Mouse (Mus musculus) ES-E14 (cell line): ENCODE data around the gene Cox6a1.

Experiments
- HCFC1 ChIP-seq: IDR thresholded peaks from 2 replicates; pipeline ENCODE4 v1.6.1; 2012; ENCODE audit warnings: low read length, inconsistent platforms, borderline replicate concordance; ENCODE audit not compliant: insufficient read depth
- MAFK ChIP-seq: IDR thresholded peaks from 2 replicates; pipeline ENCODE4 v1.6.1; 2014; ENCODE audit warnings: mild to moderate bottlenecking, low read depth, low read length, inconsistent platforms; ENCODE audit not compliant: insufficient read depth
- ZNF384 ChIP-seq: IDR thresholded peaks from 2 replicates; pipeline ENCODE4 v1.6.1; 2012; ENCODE audit warnings: low read depth, low read length, inconsistent platforms

GRCm38 (mm10) chr5:115340007-115340406 lies 8.8 kb downstream of the Cox6a1 start:
- TF ChIP-seq HCFC1: no peak
- TF ChIP-seq ZNF384: no peak
- no peak for TF ChIP-seq MAFK
